Mouse (Mus musculus): ENCODE results near the gene Igf1r. TPM values are rescaled to one million over a fixed set of nuclear protein-coding genes. Genes with fewer than 3 reads are reported as not detected.

The Igf1r gene
- total and polyA plus RNA-seq, 3 experiments = 4.3 to 9.1 (median 6.1) TPM

- ATAC-seq (ENCODE audit: extremely low read depth, insufficient number of reproducible peaks, low FRiP score, poor library complexity, severe bottlenecking) (no peak), DNase-seq (ENCODE audit: low spot score) (no peak)
- Histone ChIP-seq H3K36me3 (replicated peaks) (no peaks in the 10 kb centered on the region), H3K9me3 (replicated peaks) (no peaks in the 10 kb centered on the region), H3K4me1 (ENCODE audit: insufficient read depth, low read depth, low read length) (peaks cover 22% of the 10 kb centered on the region), H3K4me3 (ENCODE audit: low read depth, low read length) (no peak overlapping the region), H3K27me3 (ENCODE audit: insufficient read depth, low read length) (peaks cover 4% of the 10 kb centered on the region; the same call in 1 of the 2 replicates)
- TF ChIP-seq CTCF (IDR thresholded peaks at IDR 0.05; ENCODE audit: low read depth, low read length) (no peak), GATA1 (IDR thresholded peaks at IDR 0.05; ENCODE audit: borderline replicate concordance, low read length) (no peak), POLR2AphosphoS5 (IDR thresholded peaks at IDR 0.05; ENCODE audit: insufficient replicate concordance, low read depth, low read length) (no peak), TAL1 (conservative IDR thresholded peaks at IDR 0.05; ENCODE audit: low read depth, low read length) (no peak), GATA2 (IDR thresholded peaks at IDR 0.05; ENCODE audit: borderline replicate concordance, low read depth, low read length) (no peak)
Measured at GRCm38 (mm10) chr7:68125347-68125746, 172.7 kb downstream of the Igf1r start.

GRCm38 (mm10) chr7:68127799-68128261 is 175.2 kb downstream of the Igf1r start:
- Histone ChIP-seq H3K27me3 (ENCODE audit: insufficient read depth, low read length) (0 out of 2 replicates have a peak, but pooled peaks cover 2% of the 10 kb centered on the region), H3K4me3 (ENCODE audit: low read depth, low read length) (no peak overlapping the region), H3K9me3 (replicated peaks) (no peaks in the 10 kb centered on the region), H3K36me3 (replicated peaks) (no peaks in the 10 kb centered on the region), H3K4me1 (ENCODE audit: insufficient read depth, low read depth, low read length) (peaks cover 30% of the 10 kb centered on the region)
- DNase-seq (ENCODE audit: low spot score) (no peak), ATAC-seq (ENCODE audit: extremely low read depth, insufficient number of reproducible peaks, low FRiP score, poor library complexity, severe bottlenecking) (no peak)
- TF ChIP-seq POLR2AphosphoS5 (IDR thresholded peaks at IDR 0.05; ENCODE audit: insufficient replicate concordance, low read depth, low read length) (no peak), GATA1 (IDR thresholded peaks at IDR 0.05; ENCODE audit: borderline replicate concordance, low read length) (no peak), TAL1 (conservative IDR thresholded peaks at IDR 0.05; ENCODE audit: low read depth, low read length) (no peak), CTCF (IDR thresholded peaks at IDR 0.05; ENCODE audit: low read depth, low read length) (no peak), GATA2 (IDR thresholded peaks at IDR 0.05; ENCODE audit: borderline replicate concordance, low read depth, low read length) (no peak)

- Histone ChIP-seq H3K4me1 (ENCODE audit: insufficient read depth, low read depth, low read length) (peaks cover 32% of the 10 kb centered on the region), H3K27me3 (ENCODE audit: insufficient read depth, low read length) (0 out of 2 replicates have a peak, but pooled peaks cover 2% of the 10 kb centered on the region), H3K36me3 (replicated peaks) (no peaks in the 10 kb centered on the region), H3K9me3 (replicated peaks) (no peaks in the 10 kb centered on the region), H3K4me3 (ENCODE audit: low read depth, low read length) (no peak overlapping the region)
- TF ChIP-seq GATA1 (IDR thresholded peaks at IDR 0.05; ENCODE audit: borderline replicate concordance, low read length) = no peak
- no peak for TF ChIP-seq GATA2 (IDR thresholded peaks at IDR 0.05; ENCODE audit: borderline replicate concordance, low read depth, low read length)
- no peak for TF ChIP-seq TAL1 (conservative IDR thresholded peaks at IDR 0.05; ENCODE audit: low read depth, low read length)
- no peak for TF ChIP-seq CTCF (IDR thresholded peaks at IDR 0.05; ENCODE audit: low read depth, low read length)
- no peak for TF ChIP-seq POLR2AphosphoS5 (IDR thresholded peaks at IDR 0.05; ENCODE audit: insufficient replicate concordance, low read depth, low read length)
- DNase-seq (ENCODE audit: low spot score) (no peak), ATAC-seq (ENCODE audit: extremely low read depth, insufficient number of reproducible peaks, low FRiP score, poor library complexity, severe bottlenecking) (no peak)
Measured at GRCm38 (mm10) chr7:68128271-68128674, 175.6 kb downstream of the Igf1r start.

GRCm38 (mm10) chr7:68129077-68129511 is 176.5 kb downstream of the Igf1r start:
- DNase-seq (ENCODE audit: low spot score) (peak; percentile 81), ATAC-seq (ENCODE audit: extremely low read depth, insufficient number of reproducible peaks, low FRiP score, poor library complexity, severe bottlenecking) (peak; percentile 89)
- peak overlapping the region; percentile 70 for H3K4me3 ChIP-seq (ENCODE audit: low read depth, low read length)
- no peaks in the 10 kb centered on the region for H3K9me3 ChIP-seq (replicated peaks)
- TF ChIP-seq POLR2AphosphoS5 (IDR thresholded peaks at IDR 0.05; ENCODE audit: insufficient replicate concordance, low read depth, low read length) = no peak
- TF ChIP-seq TAL1 (conservative IDR thresholded peaks at IDR 0.05; ENCODE audit: low read depth, low read length) = no peak
- no peak for TF ChIP-seq GATA2 (IDR thresholded peaks at IDR 0.05; ENCODE audit: borderline replicate concordance, low read depth, low read length)
- no peak for TF ChIP-seq GATA1 (IDR thresholded peaks at IDR 0.05; ENCODE audit: borderline replicate concordance, low read length)
- no peak for TF ChIP-seq CTCF (IDR thresholded peaks at IDR 0.05; ENCODE audit: low read depth, low read length)
- peaks cover 37% of the 10 kb centered on the region for H3K4me1 ChIP-seq (ENCODE audit: insufficient read depth, low read depth, low read length)
- H3K27me3 ChIP-seq (ENCODE audit: insufficient read depth, low read length) = 0 out of 2 replicates have a peak, but pooled peaks cover 2% of the 10 kb centered on the region
- no peaks in the 10 kb centered on the region for H3K36me3 ChIP-seq (replicated peaks)

- Histone ChIP-seq H3K4me3 (ENCODE audit: low read depth, low read length) (peak overlapping the region; percentile 70), H3K9me3 (replicated peaks) (no peaks in the 10 kb centered on the region), H3K36me3 (replicated peaks) (no peaks in the 10 kb centered on the region), H3K4me1 (ENCODE audit: insufficient read depth, low read depth, low read length) (peaks cover 37% of the 10 kb centered on the region), H3K27me3 (ENCODE audit: insufficient read depth, low read length) (0 out of 2 replicates have a peak, but pooled peaks cover 2% of the 10 kb centered on the region)
- peak; percentile 15 for DNase-seq (ENCODE audit: low spot score)
- TF ChIP-seq TAL1 (conservative IDR thresholded peaks at IDR 0.05; ENCODE audit: low read depth, low read length) (no peak), GATA2 (IDR thresholded peaks at IDR 0.05; ENCODE audit: borderline replicate concordance, low read depth, low read length) (no peak), CTCF (IDR thresholded peaks at IDR 0.05; ENCODE audit: low read depth, low read length) (no peak), GATA1 (IDR thresholded peaks at IDR 0.05; ENCODE audit: borderline replicate concordance, low read length) (no peak), POLR2AphosphoS5 (IDR thresholded peaks at IDR 0.05; ENCODE audit: insufficient replicate concordance, low read depth, low read length) (no peak)
- ATAC-seq (ENCODE audit: extremely low read depth, insufficient number of reproducible peaks, low FRiP score, poor library complexity, severe bottlenecking) = no peak
Measured at GRCm38 (mm10) chr7:68129546-68130253, 177.1 kb downstream of the Igf1r start.

GRCm38 (mm10) chr7:68130950-68131580 is 178.4 kb downstream of the Igf1r start:
- TF ChIP-seq GATA1 (IDR thresholded peaks at IDR 0.05; ENCODE audit: borderline replicate concordance, low read length) = no peak
- no peak for TF ChIP-seq GATA2 (IDR thresholded peaks at IDR 0.05; ENCODE audit: borderline replicate concordance, low read depth, low read length)
- no peak for TF ChIP-seq CTCF (IDR thresholded peaks at IDR 0.05; ENCODE audit: low read depth, low read length)
- no peak for TF ChIP-seq TAL1 (conservative IDR thresholded peaks at IDR 0.05; ENCODE audit: low read depth, low read length)
- no peak for TF ChIP-seq POLR2AphosphoS5 (IDR thresholded peaks at IDR 0.05; ENCODE audit: insufficient replicate concordance, low read depth, low read length)
- no peak for ATAC-seq (ENCODE audit: extremely low read depth, insufficient number of reproducible peaks, low FRiP score, poor library complexity, severe bottlenecking)
- no peaks in the 10 kb centered on the region for H3K36me3 ChIP-seq (replicated peaks)
- H3K9me3 ChIP-seq (replicated peaks) = no peaks in the 10 kb centered on the region
- 0 out of 2 replicates have a peak, but pooled peaks cover 6% of the 10 kb centered on the region for H3K27me3 ChIP-seq (ENCODE audit: insufficient read depth, low read length)
- peaks cover 37% of the 10 kb centered on the region for H3K4me1 ChIP-seq (ENCODE audit: insufficient read depth, low read depth, low read length)
- no peak overlapping the region for H3K4me3 ChIP-seq (ENCODE audit: low read depth, low read length)
- DNase-seq (ENCODE audit: low spot score) = no peak
